Comparison of ENCODE assay signal across 8 mouse cellular contexts in genomic region chr3:28265656-28266055, GRCm38 (mm10). TPM values are rescaled to one million over a fixed set of nuclear protein-coding genes. Genes with fewer than 3 reads are reported as not detected.
A peak's percentile ranks its signal among the peaks of the same experiment; 100 is the strongest.
DNase-seq lines count a peak whose midpoint lies in the region; ATAC-seq lines count a peak whose summit lies in the region.

No protein-coding gene starts in this region.

- H3K27ac ChIP-seq in kidney, embryonic 15.5 days, result no peak overlapping the region
- H3K27ac ChIP-seq in hindbrain, embryonic 14.5 days, result peak overlapping the region; percentile 96
- peak overlapping the region; percentile 97 for H3K27ac ChIP-seq in neural tube, embryonic 13.5 days (replicated peaks)

- no peak for ATAC-seq in kidney, embryonic 15.5 days (replicated peaks; ENCODE audit: low FRiP score)
- ATAC-seq in hindbrain, embryonic 14.5 days (ENCODE audit: low FRiP score), result no peak
- ATAC-seq in neural tube, embryonic 13.5 days (ENCODE audit: low read depth), result no peak

- peaks cover 35% of the 10 kb centered on the region for H3K4me1 ChIP-seq in kidney, embryonic 15.5 days
- H3K4me1 ChIP-seq in hindbrain, embryonic 14.5 days (replicated peaks; ENCODE audit: control insufficient read depth, insufficient read depth, low read length), result peaks cover 52% of the 10 kb centered on the region
- H3K4me1 ChIP-seq in neural tube, embryonic 13.5 days (replicated peaks), result peaks cover 56% of the 10 kb centered on the region

- H3K9me3 ChIP-seq in kidney, embryonic 15.5 days (replicated peaks), result no peaks in the 10 kb centered on the region
- H3K9me3 ChIP-seq in hindbrain, embryonic 14.5 days (ENCODE audit: control insufficient read depth, low read length), result no peaks in the 10 kb centered on the region
- no peaks in the 10 kb centered on the region for H3K9me3 ChIP-seq in neural tube, embryonic 13.5 days

- 0 out of 2 replicates have a peak overlapping the region, but pooled peaks have one; percentile 9 for H3K4me2 ChIP-seq in kidney, embryonic 15.5 days
- H3K4me2 ChIP-seq in hindbrain, embryonic 14.5 days (replicated peaks), result peak overlapping the region; percentile 87
- peak overlapping the region; percentile 82 for H3K4me2 ChIP-seq in neural tube, embryonic 13.5 days

- H3K36me3 ChIP-seq in kidney, embryonic 15.5 days, result no peaks in the 10 kb centered on the region
- H3K36me3 ChIP-seq in hindbrain, embryonic 14.5 days (replicated peaks; ENCODE audit: control insufficient read depth, insufficient read depth), result no peaks in the 10 kb centered on the region
- no peaks in the 10 kb centered on the region for H3K36me3 ChIP-seq in neural tube, embryonic 13.5 days

- no peak overlapping the region for H3K4me3 ChIP-seq in kidney, embryonic 15.5 days (replicated peaks)
- peak overlapping the region; percentile 77 for H3K4me3 ChIP-seq in hindbrain, embryonic 14.5 days (replicated peaks; ENCODE audit: low read length)
- peak overlapping the region; percentile 86 for H3K4me3 ChIP-seq in neural tube, embryonic 13.5 days

- peaks cover 5% of the 10 kb centered on the region for H3K27me3 ChIP-seq in kidney, embryonic 15.5 days
- H3K27me3 ChIP-seq in hindbrain, embryonic 14.5 days (ENCODE audit: control insufficient read depth, insufficient read depth, low read length), result no peaks in the 10 kb centered on the region
- 0 out of 2 replicates have a peak, but pooled peaks cover 7% of the 10 kb centered on the region for H3K27me3 ChIP-seq in neural tube, embryonic 13.5 days

- no peak overlapping the region for H3K9ac ChIP-seq in kidney, embryonic 15.5 days
- peak overlapping the region; percentile 96 for H3K9ac ChIP-seq in hindbrain, embryonic 14.5 days
- H3K9ac ChIP-seq in neural tube, embryonic 13.5 days, result peak overlapping the region; percentile 97

- no peak for DNase-seq in kidney, postnatal 25 days
- peak; percentile 74 to 84 for DNase-seq in cerebellum, postnatal 10 days
- peak; percentile 38 for DNase-seq in hindbrain, embryonic 14.5 days (ENCODE audit: low spot score)
- no peak for DNase-seq in spleen, postnatal 10 days (ENCODE audit: low spot score in 2 of 2)
- DNase-seq in retina, embryonic 14.5 days (ENCODE audit: low spot score), result no peak
- DNase-seq in ovary, postnatal 10 days (ENCODE audit: low spot score), result no peak

- 63% methylated on average over 5 of the region's 5 CpGs for WGBS in kidney, embryonic 15.5 days
- WGBS in hindbrain, embryonic 14.5 days, result 43% methylated on average over 5 of the region's 5 CpGs
- WGBS in neural tube, embryonic 13.5 days, result 63% methylated on average over 5 of the region's 5 CpGs

RNA-seq across cellular contexts. Expression of gene Tnik, which starts 2.6 kb away (rescaled TPM):
- 3.1 and 4.3 TPM in 2 replicates for polyA plus RNA-seq in kidney, embryonic 15.5 days (2015; fragmentation: Nextera tagmentation; extraction: Ambion mirVana)
- 86.0 and 97.5 TPM in 2 replicates for polyA plus RNA-seq in hindbrain, embryonic 14.5 days (2014; fragmentation: Nextera tagmentation; extraction: Ambion mirVana)
- 61.0 and 61.2 TPM in 2 replicates for polyA plus RNA-seq in neural tube, embryonic 13.5 days (2015; fragmentation: Nextera tagmentation; extraction: Ambion mirVana)

Comparison
In these comparisons a context has a peak if more than half of its experiments do, and no peak if none do; other contexts are left out.
1. H3K4me2 ChIP-seq: peak in every context shown above with its lines; median percentile 87 in hindbrain, embryonic 14.5 days; 82 in neural tube, embryonic 13.5 days; 9 in kidney, embryonic 15.5 days.
2. DNase-seq: peak in cerebellum, postnatal 10 days (2 of 2) and hindbrain, embryonic 14.5 days (single experiment); none in kidney, postnatal 25 days (0 of 2), spleen, postnatal 10 days (0 of 2), retina, embryonic 14.5 days (single experiment) and ovary, postnatal 10 days (single experiment).
3. RNA of gene Tnik, which starts 2.6 kb away (polyA plus RNA-seq): 86.0 to 97.5 TPM in hindbrain, embryonic 14.5 days and 61.0 to 61.2 TPM in neural tube, embryonic 13.5 days; 3.1 to 4.3 TPM in kidney, embryonic 15.5 days; every median in the first group is over 10 times any median in the second.